Mouse (Mus musculus) neutrophil, adult 59 days (primary cell): ENCODE data around the gene Inpp5a. TPM values are rescaled to one million over a fixed set of nuclear protein-coding genes. Genes with fewer than 3 reads are reported as not detected.

Experiments used
- total RNA-seq, 2 experiments: library from RNA; stranded (reverse); gene quantifications; 1 replicate in 1 of 2; 2 replicates in 1 of 2; pipeline ENCODE4 v1.2.4; 2023

Gene Inpp5a
- 10 to 100 TPM; 49.8 to 54.2 TPM for total RNA-seq

DNA sequence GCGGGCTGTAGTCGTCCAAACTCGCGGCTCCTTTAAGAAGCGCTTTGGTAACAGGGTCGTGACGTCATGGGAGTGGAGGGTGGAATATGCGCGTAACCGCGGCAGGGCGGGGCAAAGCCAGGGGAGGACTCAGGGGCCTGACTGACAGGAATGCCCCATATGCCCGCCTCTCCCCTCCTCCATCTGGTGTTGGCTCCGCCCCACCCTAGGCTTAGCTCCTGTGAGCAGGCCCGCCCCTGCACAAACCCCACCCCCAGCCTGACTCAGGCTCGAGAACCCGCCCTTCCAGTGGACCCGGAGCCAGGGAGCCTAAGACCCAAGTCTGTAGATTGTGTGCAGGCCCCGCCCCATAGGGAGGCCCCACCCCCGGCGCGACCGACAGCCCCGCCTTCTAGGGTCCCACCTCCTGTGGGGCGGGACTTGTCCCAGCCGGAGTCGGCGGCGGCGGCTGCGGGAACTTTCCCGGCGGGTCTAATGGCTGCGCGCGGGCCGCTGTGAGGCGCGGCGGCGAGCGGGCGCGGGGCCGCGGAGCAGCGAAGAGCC lies at the start of gene Inpp5a:
Inpp5a (plus strand) TSS at position 440 of the 543 bp plus-strand sequence.

DNA sequence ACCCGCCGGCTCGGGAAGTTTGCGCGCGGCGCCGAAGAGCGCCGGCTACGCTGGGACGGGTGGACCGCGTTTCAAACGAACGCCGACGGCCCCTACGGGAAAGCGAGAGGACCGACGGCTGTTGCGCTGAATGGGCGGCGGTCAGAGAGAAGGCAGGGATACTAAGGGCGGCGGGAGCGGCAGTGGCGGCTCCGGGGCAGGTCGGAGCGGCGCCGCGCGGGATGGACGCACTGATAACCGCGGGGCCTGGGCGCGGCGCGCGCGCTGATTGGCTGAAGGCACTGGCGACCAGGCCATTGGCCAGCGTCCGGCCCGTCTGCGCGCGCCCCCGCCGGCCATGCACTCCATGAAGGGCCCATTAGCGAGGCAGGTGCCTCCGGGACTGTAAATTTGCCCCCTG lies 193.7 kb downstream of the Inpp5a start, which contains the start of gene Nkx6-2:
Nkx6-2 (minus strand) TSS at position 203 of the 400 bp plus-strand sequence.

Other genes with a start within 250 kb of the Inpp5a start
- gene Lrrc27, start 176.1 kb upstream of the Inpp5a start, total RNA-seq, result 1 to 10 TPM; 5.6 to 6.1 TPM
- not detected for gene Stk32c, start 175.8 kb upstream of the Inpp5a start, total RNA-seq
- 1 to 10 TPM; 6.5 to 7.6 TPM for gene Pwwp2b, start 140.6 kb upstream of the Inpp5a start, total RNA-seq
- not detected for gene Nkx6-2, start 193.7 kb downstream of the Inpp5a start, total RNA-seq